Mouse (Mus musculus) liver, adult 2 months (tissue): ENCODE measurements at regions not wholly inside any gene's neighbourhood (a gene's known extent, or its start where the extent isn't known, plus 50 kb on each side); places are given as distances from the start of the nearest gene placed in this dataset.

Experiments
- DNase-seq: peaks from one replicate; pipeline ENCODE4 v3.0.0-alpha.2; 2011; ENCODE audit warnings: low read depth, low spot score; ENCODE audit errors: extremely low read depth
- H3K27ac ChIP-seq: fragments of 200-500 bp; replicated peaks from 2 replicates; pipeline ENCODE4 v1.5.1; 2012; ENCODE audit warnings: low read depth, mild to moderate bottlenecking, control low read depth, inconsistent platforms, low read length; ENCODE audit not compliant: insufficient read depth
- H3K27me3 ChIP-seq: fragments of 200-500 bp; 2 replicates; pipeline ENCODE4 v1.6.1; 2012; ENCODE audit warnings: mild to moderate bottlenecking, moderate library complexity, low read length, inconsistent platforms; ENCODE audit not compliant: control insufficient read depth, insufficient read depth
- H3K36me3 ChIP-seq: fragments of 200-500 bp; 2 replicates; pipeline ENCODE4 v1.6.1; 2012; ENCODE audit warnings: low read length, inconsistent platforms; ENCODE audit not compliant: control insufficient read depth, insufficient read depth
- H3K4me1 ChIP-seq: fragments of 200-500 bp; 2 replicates; pipeline ENCODE4 v1.6.1; 2011; ENCODE audit warnings: low read length; ENCODE audit not compliant: control insufficient read depth, insufficient read depth
- H3K4me3 ChIP-seq: fragments of 200-500 bp; 2 replicates; pipeline ENCODE4 v1.5.1; 2011; ENCODE audit warnings: low read depth, mild to moderate bottlenecking, control low read depth, low read length, moderate library complexity; ENCODE audit not compliant: insufficient read depth
- H3K79me2 ChIP-seq: fragments of 200-500 bp; 2 replicates; pipeline ENCODE4 v1.6.1; 2012; ENCODE audit warnings: inconsistent platforms, mild to moderate bottlenecking, low read length, moderate library complexity; ENCODE audit not compliant: control insufficient read depth, insufficient read depth
- H3K9ac ChIP-seq: fragments of 200-500 bp; 2 replicates; pipeline ENCODE4 v1.6.1; 2012; ENCODE audit warnings: low read depth, mild to moderate bottlenecking, control low read depth, inconsistent platforms, low read length
- CTCF ChIP-seq: fragments of 200-500 bp; IDR thresholded peaks from 2 replicates; pipeline ENCODE4 v1.5.1; 2011; ENCODE audit warnings: low read depth, low read length, control low read depth
- POLR2A ChIP-seq: fragments of 200-500 bp; IDR thresholded peaks from 2 replicates; pipeline ENCODE4 v1.6.1; 2011; ENCODE audit warnings: low read length, control low read depth; ENCODE audit not compliant: insufficient read depth; ENCODE audit errors: extremely low read depth
- WGBS: fragments of 180-500 bp; shearing (Covaris S2); methylation state at CpG from one replicate; pipeline ENCODE4 v1.1.7; 2018; 5-methylcytosine and 5-hydroxymethylcytosine counted together

GRCm38 (mm10) chr2:78403890-78404289 lies 457.7 kb upstream of the Cwc22 start:
- DNase-seq, result no peak
- Histone ChIP-seq H3K36me3 (no peaks in the 10 kb centered on the region), H3K9ac (no peak overlapping the region), H3K27me3 (no peaks in the 10 kb centered on the region), H3K27ac (no peak overlapping the region), H3K79me2 (no peaks in the 10 kb centered on the region), H3K4me1 (no peaks in the 10 kb centered on the region), H3K4me3 (no peak overlapping the region)
- 71% methylated on average over 3 of the region's 3 CpGs for WGBS
- no peak for TF ChIP-seq CTCF
- no peak for TF ChIP-seq POLR2A

GRCm38 (mm10) chr2:78399236-78399635 lies 453.1 kb upstream of the Cwc22 start:
- no peak overlapping the region for H3K27ac ChIP-seq
- TF ChIP-seq CTCF (no peak), POLR2A (no peak)
- H3K36me3 ChIP-seq, result no peaks in the 10 kb centered on the region
- peak; percentile 3 for DNase-seq
- no peak overlapping the region for H3K4me3 ChIP-seq
- H3K79me2 ChIP-seq, result no peaks in the 10 kb centered on the region
- H3K9ac ChIP-seq, result no peak overlapping the region
- no peaks in the 10 kb centered on the region for H3K27me3 ChIP-seq
- H3K4me1 ChIP-seq, result no peaks in the 10 kb centered on the region

GRCm38 (mm10) chr2:78396924-78397323 lies 450.7 kb upstream of the Cwc22 start:
- Histone ChIP-seq H3K27ac (no peak overlapping the region), H3K27me3 (no peaks in the 10 kb centered on the region), H3K36me3 (no peaks in the 10 kb centered on the region), H3K79me2 (no peaks in the 10 kb centered on the region), H3K4me3 (no peak overlapping the region), H3K4me1 (no peaks in the 10 kb centered on the region), H3K9ac (no peak overlapping the region)
- TF ChIP-seq POLR2A, result no peak
- 66% methylated on average over 3 of the region's 3 CpGs for WGBS
- DNase-seq, result no peak

- WGBS, result 90% methylated on average over 4 of the region's 4 CpGs
Observed at GRCm38 (mm10) chr2:78393090-78393489, 446.9 kb upstream of the Cwc22 start.

GRCm38 (mm10) chr2:78392425-78392824 lies 446.2 kb upstream of the Cwc22 start:
- H3K27ac ChIP-seq, result no peak overlapping the region
- no peaks in the 10 kb centered on the region for H3K27me3 ChIP-seq
- 64% methylated on average over 2 of the region's 2 CpGs for WGBS
- DNase-seq, result no peak
- H3K36me3 ChIP-seq, result no peaks in the 10 kb centered on the region
- no peak overlapping the region for H3K4me3 ChIP-seq
- H3K79me2 ChIP-seq, result no peaks in the 10 kb centered on the region
- no peaks in the 10 kb centered on the region for H3K4me1 ChIP-seq
- TF ChIP-seq CTCF (no peak), POLR2A (no peak)
- H3K9ac ChIP-seq, result no peak overlapping the region

More at GRCm38 (mm10) chr2:78393090-78393489, 446.9 kb upstream of the Cwc22 start:
- H3K4me3 ChIP-seq, result no peak overlapping the region
- no peak overlapping the region for H3K9ac ChIP-seq
- no peak overlapping the region for H3K27ac ChIP-seq
- H3K79me2 ChIP-seq, result no peaks in the 10 kb centered on the region
- no peaks in the 10 kb centered on the region for H3K4me1 ChIP-seq
- H3K27me3 ChIP-seq, result no peaks in the 10 kb centered on the region
- DNase-seq, result no peak
- H3K36me3 ChIP-seq, result no peaks in the 10 kb centered on the region
- TF ChIP-seq POLR2A (no peak), CTCF (no peak)

GRCm38 (mm10) chr2:78388001-78388400 lies 441.8 kb upstream of the Cwc22 start:
- Histone ChIP-seq H3K4me3 (no peak overlapping the region), H3K27me3 (no peaks in the 10 kb centered on the region), H3K9ac (no peak overlapping the region), H3K27ac (no peak overlapping the region), H3K4me1 (no peaks in the 10 kb centered on the region), H3K79me2 (no peaks in the 10 kb centered on the region), H3K36me3 (no peaks in the 10 kb centered on the region)
- no peak for DNase-seq
- TF ChIP-seq CTCF, result no peak
- no peak for TF ChIP-seq POLR2A
- WGBS, result 75% methylated on average over 4 of the region's 4 CpGs
